Mouse (Mus musculus) intestine, embryonic 15.5 days (tissue): ENCODE results near the gene Bckdha. TPM values are rescaled to one million over a fixed set of nuclear protein-coding genes. Genes with fewer than 3 reads are reported as not detected.

ENCODE experiments used
- ATAC-seq: fragments of 200-750 bp; cut with Nextera tagmentation; 2 replicates; pipeline ENCODE4 v1.8.0; 2017; ENCODE audit warnings: moderate TSS enrichment, moderate library complexity
- H3K27ac ChIP-seq: fragments of 300-500 bp; sonication (generic); 2 replicates; pipeline ENCODE4 v1.5.1; 2015; ENCODE audit warnings: mild to moderate bottlenecking, inconsistent platforms
- H3K27me3 ChIP-seq: fragments of 300-500 bp; sonication (generic); replicated peaks from 2 replicates; pipeline ENCODE4 v1.6.1; 2015; ENCODE audit warnings: inconsistent platforms
- H3K36me3 ChIP-seq: fragments of 300-500 bp; sonication (generic); 2 replicates; pipeline ENCODE4 v1.6.1; 2015; ENCODE audit warnings: inconsistent platforms
- H3K4me1 ChIP-seq: fragments of 300-500 bp; sonication (generic); replicated peaks from 2 replicates; pipeline ENCODE4 v1.6.1; 2015; ENCODE audit warnings: inconsistent platforms
- H3K4me2 ChIP-seq: fragments of 300-500 bp; sonication (generic); replicated peaks from 2 replicates; pipeline ENCODE4 v1.6.1; 2015; ENCODE audit warnings: mild to moderate bottlenecking, inconsistent platforms
- H3K4me3 ChIP-seq: fragments of 300-500 bp; sonication (generic); replicated peaks from 2 replicates; pipeline ENCODE4 v1.5.1; 2015; ENCODE audit warnings: inconsistent platforms
- H3K9ac ChIP-seq: fragments of 300-500 bp; sonication (generic); 2 replicates; pipeline ENCODE4 v1.6.1; 2015; ENCODE audit warnings: inconsistent platforms
- H3K9me3 ChIP-seq: fragments of 300-500 bp; sonication (generic); 2 replicates; pipeline ENCODE4 v1.6.1; 2016; ENCODE audit warnings: inconsistent platforms
- WGBS: fragments of 180-500 bp; shearing (Covaris S2); methylation state at CpG from one replicate; pipeline ENCODE4 v1.1.7; 2015; 5-methylcytosine and 5-hydroxymethylcytosine counted together
- polyA plus RNA-seq: library from polyadenylated mRNA; unstranded; fragments of >200 nt; fragmentation: Nextera tagmentation; extraction: Ambion mirVana; gene quantifications from 2 replicates; pipeline ENCODE4 v1.2.1, GENCODE M21; 2015

The Bckdha gene
- polyA plus RNA-seq, 1 experiment from 2014 or later, result 44.7 TPM

DNA sequence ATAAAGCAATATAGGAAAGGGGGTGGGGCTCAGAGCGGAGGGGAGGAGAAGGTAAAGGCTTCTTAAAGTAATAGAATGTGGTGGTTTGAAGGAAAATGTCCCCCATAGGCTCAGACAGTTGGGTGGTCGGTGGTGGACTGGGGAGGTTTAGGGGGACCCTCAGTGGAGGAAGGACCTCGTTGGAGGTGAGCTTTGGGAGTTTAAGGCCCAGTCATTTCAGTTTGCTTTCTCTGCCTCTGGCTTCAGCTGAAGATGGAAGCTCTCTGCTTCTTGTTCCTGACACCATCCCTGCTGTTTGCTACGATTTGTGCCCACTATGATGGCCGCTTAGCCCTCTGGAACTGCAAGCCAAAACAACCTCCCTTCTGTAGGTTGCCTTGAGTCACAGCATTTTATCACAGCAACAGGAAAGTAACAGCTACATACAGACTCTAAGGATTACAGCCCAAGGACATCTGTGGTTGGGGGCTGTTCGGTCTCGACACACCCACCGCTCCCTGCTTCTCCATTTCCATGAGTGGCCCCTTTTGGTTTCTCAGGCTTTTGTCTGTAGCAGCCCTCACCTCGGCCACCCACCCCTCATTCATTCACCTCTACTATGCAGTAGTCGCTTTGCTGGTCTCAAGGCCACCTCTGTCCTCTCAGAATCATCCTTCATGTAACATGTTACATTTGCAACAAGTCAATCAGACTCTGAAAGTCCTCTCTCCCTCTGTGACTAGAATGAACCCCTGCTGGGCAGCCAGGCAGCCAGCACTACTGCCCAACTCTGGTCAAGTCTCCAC, 41.2 kb downstream of the Bckdha start:
- no peaks in the 10 kb centered on the region for H3K9me3 ChIP-seq
- no peak overlapping the region for H3K4me3 ChIP-seq
- H3K36me3 ChIP-seq, result no peaks in the 10 kb centered on the region
- 85% methylated on average over 10 of the region's 10 CpGs for WGBS
- ATAC-seq, result no peak
- no peak overlapping the region for H3K9ac ChIP-seq
- H3K27ac ChIP-seq, result no peak overlapping the region
- no peaks in the 10 kb centered on the region for H3K27me3 ChIP-seq
- peaks cover 11% of the 10 kb centered on the region; the same call in 1 of the 2 replicates for H3K4me1 ChIP-seq
- no peak overlapping the region for H3K4me2 ChIP-seq

DNA sequence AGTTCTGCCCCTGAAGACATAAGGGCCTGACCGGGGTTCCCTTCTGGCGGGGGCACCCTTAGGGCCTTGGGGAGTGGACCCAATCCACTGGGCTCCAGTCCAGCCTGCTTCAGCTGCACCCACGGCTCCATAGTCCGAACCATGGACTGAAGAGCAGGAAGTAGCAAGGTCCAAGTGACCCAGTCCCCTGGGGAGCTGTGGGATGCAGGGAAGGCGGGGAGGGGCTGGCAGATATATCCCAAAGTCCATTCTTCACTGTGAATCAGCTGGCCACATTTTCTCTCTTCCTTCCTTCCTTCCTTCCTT, 43.1 kb downstream of the Bckdha start, which contains the start of gene Erich4:
Gene Erich4 (minus strand): TSS at position 187 of the 306 bp plus-strand sequence.
- peak; percentile 79 for ATAC-seq
- WGBS, result 60% methylated on average over 5 of the region's 5 CpGs
- H3K36me3 ChIP-seq, result no peaks in the 10 kb centered on the region
- no peak within 1 kb of the TSS for H3K4me3 ChIP-seq
- no peak within 1 kb of the TSS for H3K9ac ChIP-seq
- peaks cover 11% of the 10 kb centered on the region; the same call in 1 of the 2 replicates for H3K4me1 ChIP-seq
- H3K27ac ChIP-seq, result peak within 1 kb of the TSS; percentile 66
- H3K4me2 ChIP-seq, result peak within 1 kb of the TSS; percentile 36
- H3K27me3 ChIP-seq, result no peaks in the 10 kb centered on the region
- no peaks in the 10 kb centered on the region for H3K9me3 ChIP-seq

DNA sequence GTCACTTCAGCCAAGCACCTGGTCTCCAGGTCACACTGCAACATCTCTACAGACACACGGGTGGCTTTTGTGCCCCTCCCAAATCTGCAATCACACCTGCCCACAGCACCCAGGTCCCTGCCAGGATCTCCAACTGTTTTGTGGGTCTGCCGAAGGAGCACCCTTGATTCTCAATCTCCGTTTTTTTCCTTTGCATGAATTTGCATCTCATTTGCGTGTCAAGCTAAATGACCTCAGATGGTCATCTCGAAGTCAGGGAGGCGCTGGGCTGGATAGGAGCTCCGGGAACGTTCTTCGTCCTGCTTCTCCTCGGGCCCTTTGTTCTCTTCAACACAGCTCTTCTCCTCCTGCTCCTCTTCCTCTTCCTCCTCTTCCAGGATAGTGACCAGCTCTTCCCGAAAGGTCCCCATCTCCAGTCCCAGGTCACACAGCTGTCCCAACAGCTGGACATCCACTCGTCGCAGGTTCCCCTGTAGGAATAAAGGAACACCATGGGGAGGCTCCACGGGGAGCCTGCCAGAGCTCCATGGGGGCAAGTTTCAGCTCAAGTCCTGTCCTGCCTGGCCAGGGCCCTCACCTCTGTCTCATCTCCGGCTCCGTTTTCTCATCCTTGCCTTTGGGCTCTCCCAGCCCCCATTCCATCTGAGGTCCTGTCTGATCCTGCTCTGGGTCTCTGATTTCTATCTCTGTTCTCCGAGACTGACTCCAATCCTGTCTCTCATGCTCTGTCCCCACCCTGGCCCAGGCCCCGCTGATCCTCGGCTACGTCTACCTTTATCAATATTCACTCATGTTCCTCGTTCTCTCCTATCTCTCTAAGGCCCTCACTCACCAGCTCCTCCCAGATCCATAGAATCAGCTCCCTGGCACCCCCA, 43.7 kb downstream of the Bckdha start:
- H3K9me3 ChIP-seq, result no peaks in the 10 kb centered on the region
- peak; percentile 24 for ATAC-seq
- H3K9ac ChIP-seq, result no peak overlapping the region
- 71% methylated on average over 21 of the region's 21 CpGs for WGBS
- peak overlapping the region; percentile 36 for H3K4me2 ChIP-seq
- H3K4me1 ChIP-seq, result peaks cover 9% of the 10 kb centered on the region; the same call in 1 of the 2 replicates
- H3K27me3 ChIP-seq, result no peaks in the 10 kb centered on the region
- H3K4me3 ChIP-seq, result no peak overlapping the region
- peak overlapping the region; percentile 66 for H3K27ac ChIP-seq
- no peaks in the 10 kb centered on the region for H3K36me3 ChIP-seq

DNA sequence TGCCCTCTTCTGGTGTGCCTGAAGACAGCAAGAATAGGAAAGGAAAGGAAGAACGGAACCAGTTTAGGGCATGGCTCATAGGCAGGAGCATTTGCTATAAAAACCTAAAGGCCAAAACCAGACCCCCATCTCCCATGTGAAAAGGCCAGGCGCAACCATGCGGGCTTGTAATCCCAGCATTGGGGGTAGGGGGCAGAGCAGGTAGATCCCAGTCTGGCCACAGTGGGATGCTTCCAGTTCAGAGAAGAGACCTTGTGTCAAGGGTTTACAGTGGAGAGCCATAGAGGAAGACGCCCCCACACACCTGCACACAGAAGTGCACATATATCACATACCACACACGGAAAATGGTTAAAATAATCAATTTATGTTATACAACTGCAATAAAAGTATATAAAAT, 44.7 kb downstream of the Bckdha start:
- H3K36me3 ChIP-seq, result no peaks in the 10 kb centered on the region
- 0 out of 2 replicates have a peak, but pooled peaks cover 6% of the 10 kb centered on the region for H3K4me1 ChIP-seq
- no peak overlapping the region for H3K9ac ChIP-seq
- 87% methylated on average over 5 of the region's 5 CpGs for WGBS
- H3K4me2 ChIP-seq, result no peak overlapping the region
- no peak overlapping the region for H3K27ac ChIP-seq
- ATAC-seq, result no peak
- H3K4me3 ChIP-seq, result no peak overlapping the region
- no peaks in the 10 kb centered on the region for H3K9me3 ChIP-seq
- H3K27me3 ChIP-seq, result no peaks in the 10 kb centered on the region

DNA sequence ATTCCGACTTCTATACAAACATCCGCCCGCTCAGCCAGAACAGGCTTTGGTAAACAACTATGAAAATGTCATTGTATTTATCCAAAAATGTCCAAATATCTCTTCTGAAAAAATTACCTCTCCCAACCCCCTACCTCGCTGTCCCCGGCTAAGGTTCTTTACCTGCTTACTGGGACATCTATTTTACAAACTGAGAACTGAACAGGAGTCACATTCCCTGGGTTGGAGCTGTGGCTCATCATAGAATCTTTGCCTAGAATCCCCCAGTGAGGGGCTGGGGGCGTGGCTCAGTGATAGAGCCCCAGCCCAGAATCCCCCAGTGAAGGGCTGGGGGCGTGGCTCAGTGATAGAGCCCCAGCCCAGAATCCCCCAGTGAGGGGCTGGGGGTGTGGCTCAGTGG, 47.3 kb downstream of the Bckdha start:
- Histone ChIP-seq H3K4me3 (no peak overlapping the region), H3K4me2 (no peak overlapping the region), H3K27me3 (no peaks in the 10 kb centered on the region), H3K27ac (no peak overlapping the region), H3K4me1 (0 out of 2 replicates have a peak, but pooled peaks cover 4% of the 10 kb centered on the region), H3K36me3 (no peaks in the 10 kb centered on the region), H3K9me3 (no peaks in the 10 kb centered on the region), H3K9ac (no peak overlapping the region)
- WGBS, result 38% methylated on average over 7 of the region's 7 CpGs
- ATAC-seq, result no peak

DNA sequence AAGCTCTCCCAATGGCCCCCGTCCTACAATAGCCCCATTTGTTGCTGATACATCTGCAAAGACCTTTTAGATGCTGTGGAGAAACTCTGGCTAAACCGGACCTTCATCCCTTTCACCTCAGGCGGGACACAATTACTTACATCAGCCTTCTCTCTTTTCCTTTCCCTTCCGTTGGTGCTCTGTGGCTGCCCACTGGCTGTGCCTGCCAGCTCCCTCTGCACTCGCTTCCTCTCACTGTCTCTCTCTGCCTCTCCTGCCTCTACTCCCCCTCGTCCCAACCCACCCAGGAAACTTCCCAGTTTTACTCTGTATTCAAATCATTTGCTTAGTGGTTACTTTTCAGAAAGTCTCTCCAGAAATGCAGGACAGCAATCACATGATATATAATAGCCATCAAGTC, 48.7 kb downstream of the Bckdha start:
- H3K4me3 ChIP-seq, result no peak overlapping the region
- no peak overlapping the region for H3K27ac ChIP-seq
- 36% methylated on average over 6 of the region's 6 CpGs for WGBS
- H3K27me3 ChIP-seq, result no peaks in the 10 kb centered on the region
- H3K36me3 ChIP-seq, result no peaks in the 10 kb centered on the region
- H3K4me1 ChIP-seq, result no peaks in the 10 kb centered on the region
- no peak overlapping the region for H3K9ac ChIP-seq
- no peak overlapping the region for H3K4me2 ChIP-seq
- H3K9me3 ChIP-seq, result no peaks in the 10 kb centered on the region
- no peak for ATAC-seq

DNA sequence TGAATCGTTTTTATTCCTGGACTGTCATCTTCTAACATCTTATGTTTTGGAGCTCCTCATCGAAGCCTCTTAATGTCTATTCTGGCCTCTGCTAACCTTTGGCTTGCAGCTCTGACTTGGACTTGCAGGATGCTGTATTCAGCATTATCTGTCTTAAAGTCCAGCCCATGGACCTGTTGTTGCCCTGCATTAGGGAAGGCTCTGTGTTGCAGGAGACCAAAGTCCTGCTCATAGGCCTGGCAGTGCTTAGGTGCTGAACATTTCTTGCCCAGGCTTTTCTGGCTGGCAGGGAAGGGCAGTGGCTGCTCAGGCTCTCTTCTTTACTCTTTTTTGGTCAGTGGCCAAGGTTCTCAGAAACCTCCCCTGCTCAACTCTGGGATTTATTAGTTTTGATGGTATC, 51.6 kb downstream of the Bckdha start:
- H3K9me3 ChIP-seq, result no peaks in the 10 kb centered on the region
- no peak overlapping the region for H3K9ac ChIP-seq
- no peak overlapping the region for H3K4me3 ChIP-seq
- WGBS, result 73% methylated on average over 2 of the region's 2 CpGs
- no peak overlapping the region for H3K4me2 ChIP-seq
- H3K36me3 ChIP-seq, result no peaks in the 10 kb centered on the region
- no peaks in the 10 kb centered on the region for H3K4me1 ChIP-seq
- no peaks in the 10 kb centered on the region for H3K27me3 ChIP-seq
- H3K27ac ChIP-seq, result no peak overlapping the region
- ATAC-seq, result no peak

DNA sequence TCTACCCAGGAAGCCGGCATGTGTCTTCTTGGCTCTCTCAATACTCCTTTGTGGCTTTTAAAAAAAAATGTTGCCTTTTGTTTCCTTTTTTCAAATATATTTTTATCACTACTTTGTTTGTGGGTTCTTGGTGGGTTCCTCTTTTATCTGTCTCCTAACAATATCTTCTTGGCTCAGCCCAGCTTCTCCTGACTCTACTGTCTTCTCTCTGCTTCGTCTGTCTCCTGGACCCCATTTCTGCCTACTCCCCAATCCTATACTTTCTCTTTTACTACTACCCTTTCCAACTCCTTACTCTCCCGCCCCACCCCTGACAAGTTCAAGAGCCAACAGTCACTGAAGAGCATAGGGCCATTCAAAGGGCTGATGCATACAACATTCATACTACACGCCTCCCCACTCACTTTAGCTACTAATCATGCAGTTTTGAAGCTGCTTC, 52.1 kb downstream of the Bckdha start:
- no peak overlapping the region for H3K27ac ChIP-seq
- no peak overlapping the region for H3K4me3 ChIP-seq
- no peaks in the 10 kb centered on the region for H3K27me3 ChIP-seq
- no peaks in the 10 kb centered on the region for H3K36me3 ChIP-seq
- H3K9ac ChIP-seq, result no peak overlapping the region
- no peak for ATAC-seq
- no peak overlapping the region for H3K4me2 ChIP-seq
- H3K9me3 ChIP-seq, result no peaks in the 10 kb centered on the region
- 81% methylated on average over 4 of the region's 4 CpGs for WGBS
- H3K4me1 ChIP-seq, result no peaks in the 10 kb centered on the region

DNA sequence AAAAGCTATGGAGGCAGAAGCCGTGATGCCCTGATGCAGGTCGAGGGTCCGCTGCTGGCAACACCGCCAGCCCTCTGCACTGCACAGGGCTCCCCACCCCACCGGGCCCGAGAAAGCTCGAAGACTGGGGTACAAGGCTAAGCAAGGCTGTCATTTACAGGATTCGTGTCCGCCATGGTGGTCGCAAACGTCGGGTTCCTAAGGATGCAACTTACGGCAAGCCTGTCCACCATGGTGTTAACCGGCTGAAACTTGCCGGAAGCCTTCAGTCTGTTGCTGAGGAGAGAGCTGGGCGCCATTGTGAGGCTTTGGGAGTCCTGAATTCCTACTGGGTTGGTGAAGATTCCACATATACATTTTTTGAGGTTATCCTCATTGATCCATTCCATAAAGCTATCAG, 57.4 kb downstream of the Bckdha start:
- Histone ChIP-seq H3K9ac (no peak overlapping the region), H3K36me3 (no peaks in the 10 kb centered on the region), H3K4me2 (no peak overlapping the region), H3K4me3 (no peak overlapping the region), H3K27ac (no peak overlapping the region), H3K27me3 (no peaks in the 10 kb centered on the region), H3K4me1 (no peaks in the 10 kb centered on the region), H3K9me3 (no peaks in the 10 kb centered on the region)
- WGBS, result 86% methylated on average over 16 of the region's 16 CpGs
- ATAC-seq, result no peak

DNA sequence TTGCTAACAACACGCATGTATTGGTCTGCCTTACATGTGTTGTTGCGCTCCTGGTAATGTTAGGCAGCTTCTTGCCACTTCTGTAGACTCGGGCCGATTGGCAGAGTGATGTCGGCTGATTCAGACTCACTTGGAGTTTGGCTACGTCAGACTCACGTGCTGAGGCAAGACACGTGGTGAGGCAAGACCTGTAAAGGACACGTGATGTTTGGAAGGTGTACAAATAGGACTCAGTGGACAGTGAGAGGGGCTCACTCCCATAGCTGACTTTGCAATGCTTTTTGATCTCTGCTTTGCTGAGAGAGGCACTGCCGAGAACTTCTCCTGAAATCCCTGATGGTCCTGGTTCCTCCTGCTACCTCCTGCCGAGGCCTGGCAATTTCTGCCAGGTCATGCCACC, 58.1 kb downstream of the Bckdha start:
- no peaks in the 10 kb centered on the region for H3K4me1 ChIP-seq
- no peak overlapping the region for H3K4me2 ChIP-seq
- no peak overlapping the region for H3K9ac ChIP-seq
- no peaks in the 10 kb centered on the region for H3K27me3 ChIP-seq
- H3K36me3 ChIP-seq, result no peaks in the 10 kb centered on the region
- H3K4me3 ChIP-seq, result no peak overlapping the region
- H3K9me3 ChIP-seq, result no peaks in the 10 kb centered on the region
- ATAC-seq, result no peak
- no peak overlapping the region for H3K27ac ChIP-seq
- WGBS, result 82% methylated on average over 11 of the region's 11 CpGs

DNA sequence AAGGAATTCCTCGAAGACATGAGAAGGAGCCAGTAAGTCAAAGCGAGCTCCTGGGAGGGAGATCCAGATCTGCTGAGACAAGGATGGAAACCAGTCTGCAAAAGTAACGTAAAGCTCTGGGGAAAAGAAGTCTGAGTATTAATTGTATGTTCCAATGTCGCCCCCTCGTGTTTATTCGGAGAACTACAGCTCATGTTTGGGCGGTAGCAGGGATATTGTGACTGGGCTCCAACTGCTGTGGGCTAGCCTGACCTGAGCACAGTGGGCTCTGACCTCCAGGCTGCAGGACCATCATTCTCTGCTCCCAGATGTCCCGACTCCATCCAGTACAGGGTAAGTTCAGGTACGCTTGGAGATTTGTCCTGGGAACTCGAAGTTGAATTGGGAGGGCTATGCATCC, 59.1 kb downstream of the Bckdha start:
- Histone ChIP-seq H3K27ac (no peak overlapping the region), H3K27me3 (no peaks in the 10 kb centered on the region), H3K36me3 (no peaks in the 10 kb centered on the region), H3K9ac (no peak overlapping the region), H3K4me2 (no peak overlapping the region), H3K4me3 (no peak overlapping the region), H3K4me1 (no peaks in the 10 kb centered on the region), H3K9me3 (no peaks in the 10 kb centered on the region)
- WGBS, result 9% methylated on average over 10 of the region's 10 CpGs
- peak; percentile 55 for ATAC-seq

DNA sequence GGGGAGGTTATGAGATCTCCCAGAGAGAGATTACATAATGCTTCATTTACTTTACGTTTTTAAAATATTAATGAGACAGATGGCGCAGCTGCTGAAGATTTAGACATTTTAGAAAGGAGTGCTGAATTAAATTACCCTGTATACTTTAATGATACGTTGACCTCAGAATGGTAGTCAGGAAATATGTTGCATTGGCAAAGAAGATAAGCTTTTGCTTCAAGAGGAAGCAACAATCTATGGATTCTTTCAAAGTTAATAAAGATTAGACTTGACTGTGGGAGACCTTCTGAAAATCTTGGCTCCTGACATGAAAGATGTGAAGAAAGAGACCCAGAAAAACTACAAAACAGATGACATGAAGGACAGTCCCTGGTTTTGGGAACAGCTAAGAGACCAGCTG, 64.9 kb downstream of the Bckdha start:
- Histone ChIP-seq H3K4me1 (no peaks in the 10 kb centered on the region), H3K9me3 (no peaks in the 10 kb centered on the region), H3K36me3 (no peaks in the 10 kb centered on the region), H3K4me2 (no peak overlapping the region), H3K9ac (no peak overlapping the region), H3K27ac (no peak overlapping the region), H3K4me3 (no peak overlapping the region), H3K27me3 (no peaks in the 10 kb centered on the region)
- ATAC-seq, result no peak
- WGBS, result 73% methylated on average over 3 of the region's 3 CpGs
